Mouse (Mus musculus) mouse embryonic stem cell (cell line): ENCODE measurements around the gene Loxl1.

Source experiments
- in situ Hi-C, 2 experiments: fragments of 300-500 bp; cut with MboI; formaldehyde crosslinking; loops; 1 replicate in 1 of 2; 3 replicates in 1 of 2; pipeline ENCODE4 v1.14.3; 2019 to 2020; ENCODE audit warnings: low sequenced_read_pairs in 2 of 2, low pct_unique_long_range_greater_than_20kb in 1 of 2, mixed read lengths in 1 of 2; ENCODE audit not compliant: unreplicated experiment in 1 of 2

Loxl1 gene

GRCm38 (mm10) chr9:58266571-58267011, 46.4 kb downstream of the Loxl1 start:
- in situ Hi-C loops = loop anchor here in 1 of 2 experiments (25.0 kb wide), 1 partner anchor 754 kb away; the partner anchor contains the start of genes Cox5a and Rpp25

GRCm38 (mm10) chr9:58265368-58265767, 47.6 kb downstream of the Loxl1 start:
- in situ Hi-C loops = loop anchor here in 1 of 2 experiments (25.0 kb wide), 1 partner anchor 753 kb away; the partner anchor contains the start of genes Cox5a and Rpp25

- in situ Hi-C loops = loop anchor here in 1 of 2 experiments (25.0 kb wide), 1 partner anchor 750 kb away; the partner anchor contains the start of genes Cox5a and Rpp25
Observed at GRCm38 (mm10) chr9:58262507-58262906, 50.5 kb downstream of the Loxl1 start.

GRCm38 (mm10) chr9:58255704-58256685, 57.0 kb downstream of the Loxl1 start:
- in situ Hi-C loops = loop anchor here in 1 of 2 experiments (25.0 kb wide), 1 partner anchor 744 kb away; the partner anchor contains the start of genes Cox5a and Rpp25

GRCm38 (mm10) chr9:58255105-58255504, 57.9 kb downstream of the Loxl1 start:
- in situ Hi-C loops = loop anchor here in 1 of 2 experiments (25.0 kb wide), 1 partner anchor 743 kb away; the partner anchor contains the start of genes Cox5a and Rpp25

- in situ Hi-C loops = loop anchor here in 1 of 2 experiments (25.0 kb wide), 1 partner anchor 741 kb away; the partner anchor contains the start of genes Cox5a and Rpp25
Observed at GRCm38 (mm10) chr9:58253805-58254122, 59.2 kb downstream of the Loxl1 start.

- in situ Hi-C loops = loop anchor here in 1 of 2 experiments (25.0 kb wide), 1 partner anchor 741 kb away; the partner anchor contains the start of genes Cox5a and Rpp25
Observed at GRCm38 (mm10) chr9:58253033-58253804, 59.8 kb downstream of the Loxl1 start, which contains the start of gene Stoml1. Gene Stoml1, plus strand, starts transcription at chr9:58253164.

GRCm38 (mm10) chr9:58250730-58251129, 62.3 kb downstream of the Loxl1 start:
- in situ Hi-C loops = loop anchor here in 1 of 2 experiments (25.0 kb wide), 1 partner anchor 738 kb away; the partner anchor contains the start of genes Cox5a and Rpp25

GRCm38 (mm10) chr9:58250322-58250721, 62.7 kb downstream of the Loxl1 start:
- in situ Hi-C loops = loop anchor here in 1 of 2 experiments (25.0 kb wide), 1 partner anchor 738 kb away; the partner anchor contains the start of genes Cox5a and Rpp25

- in situ Hi-C loops = loop anchor here in 1 of 2 experiments (25.0 kb wide), 1 partner anchor 737 kb away; the partner anchor contains the start of genes Cox5a and Rpp25
Observed at GRCm38 (mm10) chr9:58249592-58250192, 63.3 kb downstream of the Loxl1 start, which contains the start of gene Pml. Gene Pml, minus strand, starts transcription at chr9:58249786.

GRCm38 (mm10) chr9:58248746-58249413, 64.1 kb downstream of the Loxl1 start:
- in situ Hi-C loops = no loop called here

- in situ Hi-C loops = no loop called here
Observed at GRCm38 (mm10) chr9:58247064-58247759, 65.8 kb downstream of the Loxl1 start.

GRCm38 (mm10) chr9:58246083-58246591, 66.8 kb downstream of the Loxl1 start:
- in situ Hi-C loops = no loop called here

- in situ Hi-C loops = loop anchor here in 1 of 2 experiments (5.0 kb wide), 1 partner anchor 39 kb away; no protein-coding TSS in a partner anchor
Observed at GRCm38 (mm10) chr9:58243696-58244095, 69.3 kb downstream of the Loxl1 start.

GRCm38 (mm10) chr9:58242696-58243095, 70.3 kb downstream of the Loxl1 start:
- in situ Hi-C loops = loop anchor here in 1 of 2 experiments (5.0 kb wide), 1 partner anchor 40 kb away; no protein-coding TSS in a partner anchor

- in situ Hi-C loops = loop anchor here in 1 of 2 experiments (5.0 kb wide), 1 partner anchor 40 kb away; no protein-coding TSS in a partner anchor
Observed at GRCm38 (mm10) chr9:58241780-58242485, 71.1 kb downstream of the Loxl1 start.
